Mouse (Mus musculus) spleen, adult 12 weeks (tissue): ENCODE data around the gene Acaca.
A peak's percentile ranks its signal among the peaks of the same experiment; 100 is the strongest.

Experiments
- DNase-seq: peaks from one replicate; pipeline ENCODE4 v3.0.0; 2022; ENCODE audit warnings: low spot score

Acaca gene

DNA sequence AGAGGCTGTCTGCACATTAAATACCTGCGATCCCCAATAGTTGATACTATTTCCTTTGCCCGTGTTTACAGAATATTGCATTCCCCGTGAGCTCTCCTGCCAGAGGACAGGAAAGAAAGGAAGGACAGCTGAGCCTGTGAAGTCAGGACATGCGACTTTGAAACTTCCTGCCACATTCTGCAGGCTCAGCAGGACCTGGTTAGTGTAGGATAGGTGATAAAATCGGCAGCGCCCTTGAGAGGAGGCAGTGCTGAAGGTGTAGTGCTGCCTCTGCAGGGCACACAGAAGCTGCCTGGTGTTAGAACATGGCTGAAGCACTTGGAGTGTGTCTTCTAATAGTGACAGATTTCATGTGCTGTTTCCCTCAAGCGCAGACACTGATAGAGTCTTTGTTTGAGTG lies 264.1 kb downstream of the Acaca start:
- DNase-seq: no peak

DNA sequence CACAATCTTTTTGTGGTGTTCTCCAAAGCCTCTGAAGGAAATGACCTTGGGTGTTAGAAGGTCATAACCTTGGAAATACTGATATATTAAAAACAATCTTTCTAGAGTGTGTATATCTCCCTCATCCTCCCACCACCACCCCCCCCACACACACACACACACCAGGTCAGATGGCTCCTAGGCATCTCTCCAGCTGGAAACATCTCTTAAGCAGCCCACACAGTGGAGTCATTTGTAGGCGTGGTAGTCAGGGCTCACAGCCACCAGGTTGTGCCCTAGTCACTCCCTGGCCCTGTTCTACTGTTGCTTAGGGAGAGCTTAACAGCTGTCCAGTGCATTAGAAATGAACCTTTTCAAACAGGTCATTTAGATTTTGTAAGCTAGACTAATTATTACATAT lies 265.5 kb downstream of the Acaca start:
- no peak for DNase-seq

DNA sequence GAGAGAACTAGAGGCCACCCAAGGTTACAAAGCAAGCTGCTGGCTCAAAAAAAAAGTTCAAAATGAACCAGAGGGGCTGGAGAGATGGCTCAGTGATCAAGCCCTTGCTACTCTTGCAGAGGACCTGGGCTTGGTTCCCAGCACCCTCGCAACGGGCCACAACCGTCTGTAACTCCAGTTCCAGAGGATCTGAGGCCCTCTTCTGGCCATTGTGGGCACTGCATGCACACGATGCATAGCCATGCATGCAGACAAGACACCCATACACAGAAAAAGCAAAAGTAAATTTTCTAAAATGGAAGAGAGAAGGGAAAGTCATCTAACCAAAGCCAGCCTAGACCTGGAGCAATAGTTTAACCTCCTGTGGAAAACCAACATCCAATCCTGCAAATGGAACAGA lies 277.3 kb downstream of the Acaca start:
- no peak for DNase-seq

DNA sequence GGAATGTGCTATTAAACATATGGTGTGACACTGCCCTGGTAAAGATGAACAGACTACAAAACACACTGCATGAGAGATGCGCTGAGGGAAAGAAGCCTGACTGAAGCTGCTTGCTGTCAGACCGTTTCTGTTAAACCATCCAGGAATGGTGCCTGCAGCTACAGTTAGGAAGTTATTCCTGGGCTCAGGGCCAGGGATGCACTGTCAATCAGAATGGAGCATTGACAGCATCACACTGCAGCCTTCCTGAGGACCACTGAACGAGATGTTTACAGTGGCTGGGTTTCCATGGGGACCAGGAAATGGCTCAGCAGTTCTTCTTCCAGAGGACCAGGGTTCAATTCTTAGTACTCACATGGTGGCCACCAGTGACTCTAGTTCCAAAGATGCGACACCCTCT lies 280.9 kb downstream of the Acaca start:
- DNase-seq: no peak

DNA sequence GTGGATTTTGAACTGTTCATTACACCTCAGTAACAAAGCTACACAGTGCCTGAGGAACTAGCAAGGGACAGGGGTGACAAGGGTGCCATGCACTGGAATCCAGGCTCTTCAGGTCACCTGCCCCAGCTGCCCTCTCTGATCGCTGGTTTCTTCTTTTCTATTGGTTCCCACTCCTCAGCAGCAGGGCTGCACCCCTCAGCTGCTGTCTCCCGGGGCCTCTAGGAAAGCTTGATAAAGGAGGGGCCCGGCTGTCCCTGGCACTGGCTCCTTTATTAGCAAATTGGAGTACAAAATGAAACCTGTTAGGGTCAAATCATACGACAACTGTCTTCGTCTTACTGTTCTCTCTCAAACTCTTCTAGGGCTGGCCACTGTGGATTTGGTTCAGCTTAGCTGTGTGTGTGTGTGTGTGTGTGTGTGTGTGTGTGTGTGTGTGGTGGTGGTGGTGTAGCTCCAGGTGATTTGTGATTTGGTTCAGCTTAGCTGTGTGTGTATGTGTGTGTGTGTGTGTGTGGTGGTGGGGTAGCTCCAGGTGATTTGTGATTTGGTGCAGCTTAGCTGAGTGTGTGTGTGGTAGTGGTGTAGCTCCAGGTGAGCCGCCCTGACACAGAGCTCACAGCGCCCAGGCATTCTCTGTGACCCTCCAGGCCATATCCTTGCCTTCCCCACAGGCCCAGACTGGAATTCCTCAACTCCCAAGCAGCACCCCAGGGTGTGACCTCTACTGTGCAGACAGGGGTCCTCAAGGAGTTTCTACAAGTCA lies 281.6 kb downstream of the Acaca start:
- DNase-seq: no peak

DNA sequence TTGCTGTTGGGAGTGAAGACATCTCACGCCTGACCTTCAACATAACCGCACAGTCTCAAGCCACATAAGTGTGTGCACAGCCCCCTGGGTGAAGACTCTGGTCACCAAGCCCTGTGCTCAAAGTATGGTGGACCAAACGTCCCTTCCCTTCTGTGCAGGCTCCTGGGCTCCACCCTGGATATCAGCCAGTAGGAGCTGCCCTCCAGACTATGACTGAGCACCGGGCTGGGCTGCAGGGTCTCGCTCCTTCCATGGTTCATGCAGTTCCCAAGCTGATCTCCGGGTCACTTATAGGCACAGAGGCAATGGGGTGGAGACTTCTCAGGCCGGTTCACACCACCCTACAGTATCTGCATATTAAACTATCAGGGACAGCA lies 282.2 kb downstream of the Acaca start:
- no peak for DNase-seq

DNA sequence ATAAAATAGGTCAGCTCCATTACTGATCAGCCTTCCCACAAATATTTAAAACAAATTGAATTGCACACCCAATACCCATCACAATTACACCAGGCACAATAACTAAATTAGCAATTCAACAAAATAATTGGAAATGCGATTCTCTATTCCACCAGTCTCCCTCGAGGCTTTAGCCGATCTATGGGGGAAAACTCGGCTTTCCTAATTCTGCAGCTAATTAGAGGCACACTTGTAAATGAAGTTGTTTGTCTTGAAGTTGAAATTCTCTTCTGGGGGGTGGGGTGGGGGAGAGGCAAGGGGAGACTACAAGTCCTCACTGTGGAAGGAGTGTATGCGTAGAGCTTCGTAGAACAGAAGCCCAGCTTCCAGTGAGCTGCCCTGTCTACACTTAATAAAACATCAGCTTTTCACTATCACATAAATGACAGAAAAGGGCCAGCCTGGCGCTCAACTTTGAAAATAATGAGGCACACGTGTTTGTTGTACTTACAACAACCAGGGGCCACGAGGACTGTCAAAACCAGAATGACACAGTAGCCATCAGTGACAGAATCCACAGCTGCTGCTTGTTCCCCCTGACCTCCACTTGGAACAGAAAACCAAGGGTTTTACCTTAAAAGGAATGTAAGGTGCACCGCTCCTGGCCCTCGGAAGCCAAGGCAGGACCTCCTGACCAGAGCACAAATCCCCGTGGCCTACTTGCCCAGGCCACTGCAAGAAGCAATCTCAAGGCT lies 282.9 kb downstream of the Acaca start:
- no peak for DNase-seq

DNA sequence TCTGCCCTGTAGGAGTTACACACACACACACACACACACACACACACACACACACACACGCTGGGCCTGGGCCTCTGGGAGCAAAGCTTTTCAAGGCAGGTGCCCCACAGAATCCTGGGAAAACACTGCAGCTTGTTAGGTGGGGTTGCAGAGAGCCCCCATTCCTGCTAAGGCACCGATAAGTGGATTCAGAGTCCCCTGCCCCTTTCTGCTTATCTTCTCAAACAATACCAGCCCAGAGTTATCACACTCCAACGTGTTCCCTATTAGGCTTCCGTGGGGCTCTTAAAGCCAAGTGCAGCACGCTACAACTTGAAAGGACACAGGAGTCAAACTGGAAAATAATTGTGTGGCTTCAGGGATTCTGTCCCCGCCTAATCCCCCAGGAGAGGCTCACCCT lies 283.6 kb downstream of the Acaca start:
- no peak for DNase-seq

DNA sequence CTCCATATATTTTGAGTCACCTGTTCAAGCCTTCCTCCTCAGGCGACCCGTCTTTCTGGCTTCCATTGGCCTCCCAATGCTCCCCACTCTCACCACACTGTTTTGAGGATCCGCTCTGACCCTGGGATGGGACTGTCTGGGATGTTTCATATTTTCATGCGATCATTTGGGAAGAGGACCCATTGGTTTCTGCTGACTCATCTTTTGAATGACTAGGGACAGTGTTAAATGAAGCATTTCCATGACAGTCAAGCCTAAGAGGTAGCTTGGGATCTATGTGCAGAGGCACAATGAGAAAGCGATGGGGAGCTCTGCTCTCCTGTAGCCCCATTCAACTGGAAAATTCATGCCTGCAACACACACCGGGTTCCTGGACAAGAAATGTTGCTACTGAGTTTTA lies 291.3 kb downstream of the Acaca start:
- DNase-seq: no peak

DNA sequence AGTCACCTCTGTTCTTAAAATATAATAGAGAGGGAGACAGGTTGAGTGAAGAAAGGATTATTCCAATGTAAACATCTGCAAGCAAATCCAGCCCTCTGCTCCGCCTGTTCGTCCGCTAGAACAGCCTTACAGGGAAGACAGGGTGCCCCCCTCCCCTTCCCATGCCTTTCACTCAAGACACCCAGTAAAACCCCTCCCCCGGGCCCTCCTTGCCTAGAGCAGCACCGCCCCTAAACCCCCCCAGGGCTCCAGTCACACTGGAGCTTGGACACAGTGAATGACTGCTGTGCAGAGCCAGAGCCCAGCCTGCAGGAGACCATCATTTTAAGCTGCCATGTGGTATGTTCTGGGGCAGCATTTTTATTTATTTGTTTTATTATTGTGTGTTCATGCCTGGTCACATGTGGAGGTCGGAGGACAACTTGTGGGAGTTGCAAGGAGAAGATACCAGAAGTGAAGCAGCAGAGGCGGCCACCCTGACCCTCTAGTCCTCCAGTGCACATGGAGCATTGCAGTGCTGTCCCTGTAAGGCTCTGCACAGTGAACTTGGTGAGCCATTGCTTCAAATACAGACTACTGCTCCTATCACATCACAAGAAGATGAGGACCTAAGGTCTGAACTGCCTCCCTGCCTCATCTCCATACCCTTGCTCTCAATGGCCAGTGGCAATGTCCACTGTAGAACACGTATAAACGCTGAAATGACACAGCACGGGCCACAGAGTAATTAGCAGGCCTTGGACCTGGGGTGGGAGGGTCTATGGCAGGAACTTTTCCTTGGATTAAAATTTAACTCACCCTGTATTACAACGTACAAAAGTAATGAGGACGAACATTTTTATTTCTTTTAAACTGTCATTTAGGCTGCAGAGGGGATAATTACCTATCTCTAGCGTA lies 296.5 kb downstream of the Acaca start:
- no peak for DNase-seq

DNA sequence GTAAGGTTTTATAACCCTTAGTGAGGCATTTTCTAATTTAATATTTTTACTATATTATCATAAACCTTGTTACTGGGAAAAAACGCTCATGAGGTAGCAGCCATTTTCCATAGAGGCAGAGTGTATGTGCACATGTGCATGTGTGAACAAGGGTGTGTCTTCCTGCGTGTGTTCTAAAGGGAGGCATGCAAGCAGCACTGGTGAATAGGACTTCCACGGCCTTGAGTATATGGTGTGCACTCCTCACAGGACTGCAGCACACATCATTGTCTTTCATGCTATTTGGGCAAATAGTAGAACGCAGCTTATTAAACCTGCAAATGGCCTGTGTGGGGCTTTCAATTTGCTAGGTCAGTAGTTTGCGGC lies 297.1 kb downstream of the Acaca start:
- no peak for DNase-seq

DNA sequence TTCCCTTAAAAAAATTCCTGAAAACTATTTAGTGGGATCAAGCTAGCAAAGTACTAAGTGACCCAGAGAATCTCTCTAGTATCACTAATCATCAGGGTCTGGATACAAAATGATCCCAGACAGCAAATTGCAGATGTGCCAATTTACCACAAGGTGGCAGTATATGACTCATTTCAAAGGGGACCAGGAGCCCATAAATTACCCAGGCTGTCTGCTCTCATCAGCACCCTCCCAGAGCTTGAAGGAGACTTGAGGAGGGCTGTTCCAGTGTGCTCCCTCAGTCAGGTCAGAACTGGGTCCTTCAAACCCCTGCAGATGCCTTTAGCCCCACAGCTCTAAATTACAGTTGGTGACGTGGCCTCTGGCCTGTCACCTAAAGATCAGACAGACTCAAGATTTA lies 300.1 kb downstream of the Acaca start:
- DNase-seq: peak; percentile 6

DNA sequence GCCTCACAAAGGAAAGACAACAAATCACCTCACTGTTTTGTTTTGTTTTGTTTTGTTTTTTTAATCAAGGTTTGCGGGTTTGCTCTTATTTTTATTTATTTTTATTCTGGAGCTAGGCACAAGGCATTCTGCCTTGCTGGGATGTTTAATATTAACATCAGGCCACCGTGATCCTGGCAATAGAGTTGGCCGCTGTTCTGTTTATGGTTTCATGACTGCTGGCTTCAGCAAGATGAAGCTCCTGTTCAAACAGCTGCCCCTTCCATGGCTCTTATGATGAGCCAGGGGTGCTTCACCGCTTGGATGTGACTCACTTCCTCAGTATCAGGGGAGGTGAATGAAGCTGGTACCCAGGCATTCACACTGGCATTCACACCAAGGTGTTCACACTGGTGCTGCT lies 300.9 kb downstream of the Acaca start:
- DNase-seq: no peak

DNA sequence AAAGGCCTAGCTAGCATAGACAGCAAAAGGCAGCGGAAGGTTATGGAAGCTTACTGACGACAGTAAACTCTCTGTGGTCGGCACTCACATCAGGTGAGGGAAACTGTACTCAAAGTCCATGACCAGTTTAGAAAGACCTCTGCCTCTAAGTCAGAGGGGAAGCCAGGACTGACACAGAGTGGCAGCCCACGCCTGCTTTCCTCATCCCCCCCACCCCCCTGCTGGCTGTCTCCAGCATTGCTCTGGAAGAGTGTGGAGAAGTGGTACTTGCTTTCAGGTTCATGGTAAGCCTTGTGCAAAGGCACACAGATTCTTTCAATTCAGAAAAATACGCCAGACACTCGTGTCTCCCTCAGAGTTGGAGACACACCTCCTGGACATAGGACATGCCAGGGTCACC lies 305.4 kb downstream of the Acaca start:
- no peak for DNase-seq

DNA sequence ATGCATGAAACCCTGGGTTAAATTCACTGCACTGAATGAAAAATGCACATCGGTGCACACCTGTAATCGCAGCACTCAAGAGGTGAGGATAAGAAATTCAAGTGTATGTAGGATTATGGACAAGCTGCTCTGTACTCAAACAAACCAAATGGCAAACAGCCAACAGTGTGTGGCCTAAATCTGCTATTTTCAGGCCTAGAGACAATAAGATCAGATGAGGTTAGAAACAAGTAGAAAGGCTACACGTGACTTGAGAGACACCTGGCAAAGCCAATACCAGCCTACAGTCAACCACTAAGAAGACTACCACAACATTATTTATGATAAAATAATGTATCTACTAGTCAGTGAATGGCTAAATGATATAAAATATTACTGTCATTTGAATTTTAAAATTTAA lies 310.9 kb downstream of the Acaca start:
- DNase-seq: no peak

DNA sequence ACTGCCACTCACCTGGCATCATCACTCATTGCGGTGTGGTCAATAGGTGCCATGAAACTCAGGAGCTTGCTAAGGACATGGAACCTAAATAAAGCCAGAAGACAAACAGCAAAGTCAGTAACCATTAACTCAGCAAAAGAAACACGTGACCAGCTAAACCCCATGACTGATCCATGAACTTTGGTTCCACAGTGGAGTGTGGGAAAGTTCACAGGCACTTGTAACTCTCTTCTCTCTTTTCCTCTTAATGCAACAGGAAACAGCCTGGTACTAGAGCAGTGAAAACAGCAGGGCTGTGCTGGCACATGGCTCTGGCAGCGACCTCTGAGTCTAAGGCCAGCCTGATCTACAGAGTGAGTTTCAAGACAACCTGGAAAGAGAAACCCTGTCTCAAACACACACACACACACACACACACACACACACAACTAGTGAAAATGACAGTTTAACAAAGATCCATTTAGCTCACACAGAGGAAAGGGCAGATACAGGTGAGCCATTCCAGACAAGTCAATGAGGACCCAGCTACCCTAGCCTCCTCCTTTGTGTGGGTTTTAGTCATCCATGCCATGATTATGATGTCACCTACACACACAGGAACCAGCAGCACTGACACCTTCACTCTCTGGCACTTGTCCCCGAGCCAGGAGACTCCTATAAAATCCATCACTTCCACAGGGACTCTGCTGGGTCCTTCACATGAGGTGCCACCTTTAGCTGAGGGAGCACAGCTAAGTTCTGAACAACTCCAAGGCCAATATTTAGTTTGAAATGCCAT lies 313.3 kb downstream of the Acaca start:
- no peak for DNase-seq
